Mouse (Mus musculus) liver, postnatal 0 days (tissue): ENCODE results near the gene Triobp.

Experiments
- CTCF ChIP-seq: sonication (generic); IDR thresholded peaks from 2 replicates; pipeline ENCODE4 v1.5.1; 2016; ENCODE audit warnings: antibody characterized with exemption, low read depth
- EP300 ChIP-seq: IDR thresholded peaks from 2 replicates; pipeline ENCODE4 v1.6.1; 2016; ENCODE audit warnings: antibody characterized with exemption, low read depth, mild to moderate bottlenecking

GRCm38 (mm10) chr15:78930801-78931426 lies 16.6 kb upstream of the Triobp start:
- TF ChIP-seq CTCF: no peak
- no peak for TF ChIP-seq EP300
